Mouse (Mus musculus) frontal cortex, adult 2 months (tissue): Measurements from ENCODE around the gene Fmnl1. TPM values are rescaled to one million over a fixed set of nuclear protein-coding genes. Genes with fewer than 3 reads are reported as not detected.

Experiments
- DNase-seq, 2 experiments: peaks; one replicate each; pipeline ENCODE4 v3.0.0; 2022; ENCODE audit warnings: low spot score in 1 of 2; ENCODE audit errors: extremely low spot score in 1 of 2
- polyA plus RNA-seq: library from polyadenylated mRNA; depleted of rRNA; stranded (reverse); fragments of >200 nt; gene quantifications from 2 replicates; pipeline ENCODE4 v1.2.3, GENCODE M21; 2012

Fmnl1 gene
- polyA plus RNA-seq, 1 experiment: 76.2 TPM

GRCm38 (mm10) chr11:103177815-103178485, 7.0 kb downstream of the Fmnl1 start:
- no peak for DNase-seq

- no peak for DNase-seq
These were observed 7.8 kb downstream of the Fmnl1 start for GRCm38 (mm10) chr11:103178748-103179147.

- no peak for DNase-seq
These were observed 9.5 kb downstream of the Fmnl1 start for GRCm38 (mm10) chr11:103180426-103180825.

GRCm38 (mm10) chr11:103181349-103181748, 10.4 kb downstream of the Fmnl1 start:
- DNase-seq: no peak

GRCm38 (mm10) chr11:103181911-103182310, 11.0 kb downstream of the Fmnl1 start:
- no peak for DNase-seq

GRCm38 (mm10) chr11:103184891-103185290, 14.0 kb downstream of the Fmnl1 start:
- DNase-seq: peak in 1 of 2 experiments; percentile 70

GRCm38 (mm10) chr11:103192230-103192955, 21.5 kb downstream of the Fmnl1 start:
- peak; percentile 60 to 83 for DNase-seq

GRCm38 (mm10) chr11:103192956-103193824, 22.3 kb downstream of the Fmnl1 start:
- peak in 1 of 2 experiments; percentile 83 for DNase-seq

GRCm38 (mm10) chr11:103193825-103194168, 22.9 kb downstream of the Fmnl1 start:
- DNase-seq: no peak

- DNase-seq: peak in 1 of 2 experiments; percentile 65
These were observed 24.3 kb downstream of the Fmnl1 start for GRCm38 (mm10) chr11:103195236-103195635.

- DNase-seq: no peak
These were observed 24.7 kb downstream of the Fmnl1 start for GRCm38 (mm10) chr11:103195656-103196055.

- peak; percentile 70 to 79 for DNase-seq
These were observed 26.4 kb downstream of the Fmnl1 start for GRCm38 (mm10) chr11:103197340-103197739.

- no peak for DNase-seq
These were observed 27.4 kb downstream of the Fmnl1 start for GRCm38 (mm10) chr11:103198339-103198738.

GRCm38 (mm10) chr11:103198911-103199803, 28.2 kb downstream of the Fmnl1 start:
- DNase-seq: peak; percentile 58 to 88

GRCm38 (mm10) chr11:103201664-103202063, 30.8 kb downstream of the Fmnl1 start:
- peak; percentile 74 to 91 for DNase-seq

- DNase-seq: no peak
These were observed 31.5 kb downstream of the Fmnl1 start for GRCm38 (mm10) chr11:103202376-103202775.

- no peak for DNase-seq
These were observed 35.3 kb downstream of the Fmnl1 start for GRCm38 (mm10) chr11:103206203-103206602.

- DNase-seq: no peak
These were observed 37.6 kb downstream of the Fmnl1 start, which contains the start of gene 1700023F06Rik for GRCm38 (mm10) chr11:103208458-103208857. TSS of gene 1700023F06Rik (minus strand) at chr11:103208558.

GRCm38 (mm10) chr11:103210291-103210690, 39.4 kb downstream of the Fmnl1 start:
- DNase-seq: no peak

GRCm38 (mm10) chr11:103213712-103214111, 42.8 kb downstream of the Fmnl1 start:
- no peak for DNase-seq
